Mouse (Mus musculus) gastrocnemius, postnatal 36 days (tissue): ENCODE data around the gene Prkaa1. TPM values are rescaled to one million over a fixed set of nuclear protein-coding genes. Genes with fewer than 3 reads are reported as not detected.
"Not testable (repeated sequence)": the region's sequence is repeated elsewhere in the genome, so short reads cannot be mapped to it uniquely, and the experiment has no call there.

Experiments used
- DNase-seq, 2 experiments: peaks; one replicate each; pipeline ENCODE4 v3.0.0; 2022
- intact Hi-C: fragments of 180-260 bp; cut with DNase I; formaldehyde crosslinking; loops from one replicate; pipeline ENCODE4 v1.15.1; 2025
- total RNA-seq, 2 experiments: library from RNA; stranded (reverse); gene quantifications; 2 replicates each; pipeline ENCODE4 v1.2.3; 2021

Prkaa1 gene
- total RNA-seq, 2 experiments from 2014 or later = 9.0 to 9.4 TPM

- no peak for DNase-seq
- intact Hi-C loops = no loop called here
These were observed 15.3 kb upstream of the Prkaa1 start for GRCm38 (mm10) chr15:5128176-5128940.

GRCm38 (mm10) chr15:5129111-5129805 lies 14.4 kb upstream of the Prkaa1 start:
- intact Hi-C loops = no loop called here
- DNase-seq = no peak

GRCm38 (mm10) chr15:5130887-5131668 lies 12.6 kb upstream of the Prkaa1 start:
- intact Hi-C loops = not testable (repeated sequence)

GRCm38 (mm10) chr15:5133301-5133700 lies 10.4 kb upstream of the Prkaa1 start:
- intact Hi-C loops = no loop called here
- no peak for DNase-seq

More at GRCm38 (mm10) chr15:5130887-5131668, 12.6 kb upstream of the Prkaa1 start:
- not testable (repeated sequence) for DNase-seq

- intact Hi-C loops = no loop called here
- no peak for DNase-seq
These were observed 9.5 kb upstream of the Prkaa1 start for GRCm38 (mm10) chr15:5134179-5134578.

- intact Hi-C loops = no loop called here
- no peak for DNase-seq
These were observed 8.6 kb upstream of the Prkaa1 start for GRCm38 (mm10) chr15:5134945-5135483.

GRCm38 (mm10) chr15:5138021-5138856 lies 5.4 kb upstream of the Prkaa1 start:
- intact Hi-C loops = no loop called here
- DNase-seq = no peak

GRCm38 (mm10) chr15:5139366-5139765 lies 4.3 kb upstream of the Prkaa1 start:
- intact Hi-C loops = no loop called here
- no peak for DNase-seq

GRCm38 (mm10) chr15:5139863-5140262 lies 3.8 kb upstream of the Prkaa1 start:
- intact Hi-C loops = no loop called here
- no peak for DNase-seq

GRCm38 (mm10) chr15:5140357-5140756 lies 3.3 kb upstream of the Prkaa1 start:
- no peak for DNase-seq
- intact Hi-C loops = no loop called here

- no peak for DNase-seq
- intact Hi-C loops = no loop called here
These were observed 1.6 kb upstream of the Prkaa1 start for GRCm38 (mm10) chr15:5142047-5142446.

GRCm38 (mm10) chr15:5142714-5143113 lies 947 bp upstream of the Prkaa1 start:
- intact Hi-C loops = no loop called here
- no peak for DNase-seq

GRCm38 (mm10) chr15:5144021-5144778 lies 539 bp downstream of the Prkaa1 start:
- intact Hi-C loops = no loop called here
- peak in 1 of 2 experiments; percentile 34 for DNase-seq

- DNase-seq = no peak
- intact Hi-C loops = no loop called here
These were observed 1.7 kb downstream of the Prkaa1 start for GRCm38 (mm10) chr15:5145196-5145945.

- intact Hi-C loops = no loop called here
- no peak for DNase-seq
These were observed 5.5 kb downstream of the Prkaa1 start for GRCm38 (mm10) chr15:5149187-5149586.

GRCm38 (mm10) chr15:5152171-5152570 lies 8.5 kb downstream of the Prkaa1 start:
- DNase-seq = no peak
- intact Hi-C loops = no loop called here

- no peak for DNase-seq
- intact Hi-C loops = no loop called here
These were observed 11.0 kb downstream of the Prkaa1 start for GRCm38 (mm10) chr15:5154621-5155020.

GRCm38 (mm10) chr15:5155093-5155492 lies 11.4 kb downstream of the Prkaa1 start:
- DNase-seq = no peak
- intact Hi-C loops = no loop called here

GRCm38 (mm10) chr15:5156355-5156754 lies 12.7 kb downstream of the Prkaa1 start:
- intact Hi-C loops = no loop called here
- no peak for DNase-seq
